Mouse (Mus musculus) common myeloid progenitor, adult 5-6 weeks (primary cell): ENCODE measurements around the gene Cox6b2. TPM values are rescaled to one million over a fixed set of nuclear protein-coding genes. Genes with fewer than 3 reads are reported as not detected.

Experiments used
- ATAC-seq: replicated peaks from 2 replicates; pipeline ENCODE4 v1.8.0; 2016; ENCODE audit warnings: low read depth, mild to moderate bottlenecking, moderate TSS enrichment, inconsistent platforms; ENCODE audit not compliant: poor library complexity, severe bottlenecking
- total RNA-seq: library from RNA; stranded (forward); fragments of 200-1000, 187-1606 nt; gene quantifications from 2 replicates; pipeline ENCODE4 v1.2.3, GENCODE M21; 2017

Gene Cox6b2
- total RNA-seq, 1 experiment from 2014 or later, result 63.5 TPM

DNA sequence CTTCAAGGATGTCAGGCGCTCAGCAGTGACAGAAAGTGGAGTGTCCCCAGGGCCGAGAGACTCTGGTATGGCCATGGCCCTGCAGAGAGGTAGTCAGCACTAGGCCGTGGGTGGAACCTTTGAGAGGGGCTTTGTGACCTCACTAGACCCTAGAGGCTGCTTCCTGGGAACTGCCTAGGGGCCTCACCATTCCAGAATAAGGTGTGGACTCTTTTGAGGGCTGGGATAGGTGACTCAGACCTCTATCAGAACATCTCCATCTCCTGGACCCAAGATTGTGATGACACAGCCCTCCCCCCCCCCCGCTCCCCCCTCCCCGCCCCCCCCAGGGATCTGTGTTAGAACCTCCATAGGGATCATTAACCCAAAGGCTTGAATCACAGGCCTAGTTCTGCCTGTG is 18.3 kb upstream of the Cox6b2 start, which contains the start of gene Fam71e2:
Gene Fam71e2 (minus strand): TSS at position 101 of the 400 bp plus-strand sequence.
- ATAC-seq, result no peak

GRCm38 (mm10) chr7:4764946-4765710 is 12.2 kb upstream of the Cox6b2 start:
- no peak for ATAC-seq

- ATAC-seq, result no peak
Observed at GRCm38 (mm10) chr7:4759670-4760069, 6.8 kb upstream of the Cox6b2 start.

DNA sequence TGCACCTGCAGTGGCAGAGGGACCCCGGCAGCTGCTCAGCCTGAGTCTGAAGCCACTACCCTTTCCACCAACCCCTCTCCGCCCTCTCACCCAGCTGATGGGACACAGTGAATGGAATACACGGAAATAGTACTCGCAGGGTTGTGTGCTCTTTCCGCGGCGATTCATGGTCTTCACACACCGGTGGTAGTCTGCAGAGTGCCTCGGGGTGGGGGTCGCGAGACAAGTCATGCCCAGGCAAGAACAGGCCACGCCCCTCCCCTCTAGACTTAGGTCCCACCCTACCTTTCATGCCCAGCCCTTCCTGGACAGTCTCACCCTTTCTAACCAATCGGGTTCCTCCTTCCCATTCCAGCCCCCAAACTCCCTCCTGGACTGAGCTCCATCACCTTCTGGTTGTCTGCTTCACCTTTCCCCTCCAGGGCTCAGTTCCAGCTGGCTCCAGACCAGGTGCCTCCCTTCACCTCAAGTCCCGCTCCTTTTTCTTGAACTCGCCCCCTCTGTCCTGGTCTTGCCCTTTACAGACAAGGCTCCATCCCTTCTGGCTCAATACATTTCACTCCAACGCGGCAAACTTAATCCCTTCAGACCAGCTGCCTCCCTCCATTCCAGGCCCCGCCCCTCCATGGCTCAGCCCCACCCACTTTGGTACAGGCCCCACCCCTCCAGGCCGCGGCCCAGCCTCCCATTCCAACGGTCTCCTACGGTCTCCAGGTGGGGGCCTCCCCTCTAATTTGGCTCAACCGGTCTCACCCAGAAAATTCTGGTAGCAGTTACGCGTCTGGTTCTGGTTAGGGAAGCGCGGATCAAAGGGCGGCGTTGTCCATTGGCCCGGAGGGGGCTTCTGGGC is 698 bp downstream of the Cox6b2 start:
- ATAC-seq, result peak; percentile 47

DNA sequence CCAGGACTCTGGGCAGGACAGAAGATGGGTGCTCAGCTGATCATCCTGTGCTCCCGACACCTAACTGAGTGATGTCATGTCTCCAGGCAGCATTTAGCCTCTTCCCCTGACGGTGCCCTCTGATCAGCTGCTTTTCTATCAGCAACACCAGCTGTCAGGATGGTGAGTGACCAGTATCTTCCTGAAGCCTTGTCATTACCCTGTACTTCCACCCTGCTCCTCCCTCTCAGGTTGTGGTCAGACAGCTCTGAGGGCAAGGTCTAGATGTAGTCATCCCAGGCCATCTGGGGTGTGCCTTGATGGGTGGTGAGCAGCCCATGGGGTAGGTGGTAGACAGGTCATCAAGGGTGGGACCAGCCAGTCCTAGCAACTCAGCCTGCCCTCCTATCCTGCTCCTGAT is 3.7 kb downstream of the Cox6b2 start:
- ATAC-seq, result no peak

DNA sequence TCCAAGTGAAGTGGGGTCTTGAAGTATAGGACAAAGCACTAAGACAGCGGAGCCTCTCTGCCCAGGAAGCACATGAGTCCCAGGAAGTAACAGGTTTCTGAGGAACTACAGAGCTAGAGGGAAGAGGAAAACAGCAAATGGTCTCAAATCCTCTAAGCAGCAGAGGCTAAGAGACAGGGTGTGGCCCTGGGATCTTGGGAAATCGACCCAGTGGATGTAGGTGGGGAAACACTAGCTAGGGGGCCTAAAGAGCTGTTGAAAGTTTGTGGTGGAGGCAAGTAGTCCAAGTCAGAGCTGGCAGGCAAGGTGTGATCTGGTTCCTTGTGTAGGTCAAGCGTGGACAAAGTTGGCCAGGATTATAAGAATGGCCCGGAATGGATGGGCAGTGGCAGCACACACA is 4.6 kb downstream of the Cox6b2 start:
- no peak for ATAC-seq

- ATAC-seq, result peak; percentile 16; the same call in 1 of the 2 replicates
Observed at GRCm38 (mm10) chr7:4747156-4747899, 5.6 kb downstream of the Cox6b2 start.

GRCm38 (mm10) chr7:4746326-4746980 is 6.4 kb downstream of the Cox6b2 start:
- no peak for ATAC-seq

- ATAC-seq, result no peak
Observed at GRCm38 (mm10) chr7:4744886-4745285, 8.0 kb downstream of the Cox6b2 start.

DNA sequence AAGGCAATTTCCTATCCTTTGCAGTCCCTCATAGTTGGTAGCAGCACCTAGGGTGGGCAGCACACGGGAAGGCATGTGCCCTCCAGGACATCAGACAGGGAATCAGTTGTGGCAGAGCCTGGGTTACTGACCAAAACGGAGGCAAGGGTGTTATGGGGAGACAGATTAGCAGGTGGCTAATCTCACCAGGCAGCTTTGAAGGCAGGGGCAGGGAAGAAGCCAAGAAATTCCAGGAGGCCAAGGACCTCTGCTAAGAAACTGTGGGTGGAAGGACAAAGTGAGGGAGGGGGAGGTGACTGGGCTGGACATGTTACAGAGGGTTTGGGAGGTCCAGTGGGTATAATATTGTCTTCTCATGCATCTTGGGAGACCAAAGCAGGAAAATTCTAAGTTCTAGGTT is 9.5 kb downstream of the Cox6b2 start:
- no peak for ATAC-seq

GRCm38 (mm10) chr7:4742482-4742819 is 10.4 kb downstream of the Cox6b2 start:
- ATAC-seq, result no peak

GRCm38 (mm10) chr7:4741672-4742481 is 11.0 kb downstream of the Cox6b2 start:
- ATAC-seq, result no peak

GRCm38 (mm10) chr7:4741151-4741550 is 11.7 kb downstream of the Cox6b2 start:
- ATAC-seq, result peak; percentile 33

DNA sequence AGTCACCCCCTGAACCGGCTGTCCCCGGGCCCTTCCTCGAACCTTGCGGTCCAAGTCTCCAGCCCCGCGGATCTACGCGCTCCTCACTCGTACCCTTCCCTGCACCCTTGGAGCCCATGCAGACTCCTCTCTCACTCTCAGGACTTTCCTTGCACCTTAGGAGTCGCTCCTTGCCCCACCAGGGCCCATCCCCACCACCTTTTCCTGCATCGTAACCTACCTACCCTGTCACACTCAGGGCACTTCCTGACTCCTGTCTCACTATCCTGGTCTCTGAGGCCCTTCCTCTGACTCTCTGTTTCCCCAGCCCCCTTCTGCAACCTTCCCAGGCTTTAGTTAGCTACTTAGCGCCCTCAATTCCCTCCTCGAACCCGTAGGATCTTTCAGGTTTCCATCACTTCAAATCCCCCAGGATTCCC is 12.6 kb downstream of the Cox6b2 start:
- no peak for ATAC-seq

DNA sequence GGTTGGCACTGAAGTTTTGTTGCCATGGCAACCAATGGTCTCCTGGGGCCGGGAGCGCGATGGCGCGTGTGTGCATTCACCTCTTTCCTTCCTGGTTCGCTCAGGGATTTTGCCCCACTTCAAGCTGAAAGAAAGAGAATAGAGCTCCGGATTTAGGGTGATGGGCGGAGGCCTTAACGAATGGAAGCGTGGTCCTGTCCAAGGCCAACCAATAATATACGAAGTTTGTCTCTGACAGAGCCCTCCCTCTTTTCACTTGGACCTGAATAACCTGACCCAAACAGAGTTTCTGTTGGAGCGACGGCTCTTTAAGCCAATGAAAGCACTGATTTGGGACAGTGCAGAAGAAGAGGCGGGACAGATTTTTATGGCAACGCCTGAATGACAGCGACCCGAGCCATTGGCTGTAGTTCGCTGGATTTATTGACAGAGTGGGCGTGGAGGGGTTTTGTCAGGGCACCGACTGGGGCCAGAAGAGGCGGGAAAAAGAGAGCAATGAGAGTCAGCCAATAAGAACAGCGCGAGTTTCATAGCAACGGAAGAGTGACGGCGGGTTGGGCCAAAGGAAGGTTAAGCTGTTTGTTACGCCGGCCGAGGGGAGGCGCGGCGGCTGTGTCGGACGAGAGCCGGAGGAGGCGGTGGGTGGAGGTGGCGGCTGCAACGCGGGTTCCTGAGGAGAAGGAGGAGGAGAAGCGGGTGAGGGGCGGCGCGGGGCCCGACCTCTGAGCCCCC is 13.2 kb downstream of the Cox6b2 start, which contains the start of gene Kmt5c:
Gene Kmt5c (plus strand): TSS at position 572 of the 732 bp plus-strand sequence.
- ATAC-seq, result peak; percentile 87

- ATAC-seq, result no peak
Observed at GRCm38 (mm10) chr7:4739041-4739543, 13.8 kb downstream of the Cox6b2 start.

- ATAC-seq, result peak; percentile 69; the same call in 1 of the 2 replicates
Observed at GRCm38 (mm10) chr7:4732968-4733392, 19.9 kb downstream of the Cox6b2 start.

DNA sequence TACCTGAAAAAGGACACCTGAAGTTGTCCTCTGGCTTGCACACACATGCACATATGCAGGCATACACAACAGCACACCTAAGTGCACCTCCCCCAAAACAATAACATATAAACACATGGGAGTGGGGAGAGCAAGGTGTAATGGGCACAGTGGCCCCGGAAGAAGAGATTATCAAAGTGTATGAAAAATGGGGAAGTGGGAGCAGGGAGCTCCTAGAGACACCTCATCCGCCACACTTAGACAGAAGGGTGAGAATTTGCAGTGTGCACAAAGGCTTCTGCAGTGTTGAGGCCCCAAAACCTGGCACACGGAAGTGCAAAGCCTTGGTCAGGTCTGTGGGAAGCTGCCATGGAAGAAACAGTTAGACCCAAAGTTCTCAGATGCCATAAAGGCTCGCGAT is 21.8 kb downstream of the Cox6b2 start:
- ATAC-seq, result peak; percentile 50; the same call in 1 of the 2 replicates
